Mouse (Mus musculus): ENCODE data around the gene Shtn1.

The Shtn1 gene

GRCm38 (mm10) chr19:59075472-59076101, at the start of gene Shtn1:
TSS of gene Shtn1 (minus strand) at chr19:59076100.
- DNase-seq (ENCODE audit: low read depth, low spot score) = no peak

DNA sequence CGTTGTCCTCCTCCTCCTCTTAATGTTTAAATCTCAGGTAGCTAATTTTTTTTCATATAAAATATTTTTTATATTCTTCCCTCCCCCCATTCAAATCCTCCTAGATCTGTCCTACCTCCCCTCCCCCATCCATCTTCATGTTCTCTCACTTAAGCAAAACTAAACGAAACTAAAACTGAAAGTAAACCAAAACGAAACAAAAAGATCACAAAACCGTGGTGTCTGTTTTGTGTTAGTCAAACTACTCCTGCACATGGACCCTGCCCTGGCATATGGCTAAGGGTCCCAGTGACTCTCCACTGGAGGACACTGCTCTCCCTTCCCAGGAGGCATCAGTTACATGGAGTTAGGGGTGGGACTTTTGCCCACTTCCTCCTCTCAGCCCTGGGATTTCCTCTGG, 38.3 kb upstream of the Shtn1 start:
- no peak for DNase-seq (ENCODE audit: low read depth, low spot score)

DNA sequence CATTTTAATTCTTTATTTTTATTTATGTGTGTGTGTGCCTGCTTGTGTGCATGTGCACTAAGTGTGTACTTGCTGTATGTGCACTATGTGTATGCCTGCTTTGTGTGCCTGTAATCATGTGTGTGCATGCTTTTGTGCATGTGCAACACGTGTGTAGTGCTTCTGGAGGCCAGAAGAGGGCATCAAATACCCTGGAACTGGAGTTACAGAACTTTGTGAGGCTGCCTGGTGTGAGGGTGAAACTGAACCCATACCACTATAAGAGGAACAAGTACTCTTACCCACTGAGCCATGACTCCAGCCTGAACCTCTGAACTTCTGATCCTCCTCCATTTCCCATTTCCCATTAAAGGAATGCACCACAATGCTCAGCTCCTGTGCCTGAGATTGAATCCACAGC, 34.0 kb upstream of the Shtn1 start:
- no peak for DNase-seq (ENCODE audit: low read depth, low spot score)

GRCm38 (mm10) chr19:59098315-59098714, 22.4 kb upstream of the Shtn1 start:
- DNase-seq (ENCODE audit: low read depth, low spot score) = no peak

DNA sequence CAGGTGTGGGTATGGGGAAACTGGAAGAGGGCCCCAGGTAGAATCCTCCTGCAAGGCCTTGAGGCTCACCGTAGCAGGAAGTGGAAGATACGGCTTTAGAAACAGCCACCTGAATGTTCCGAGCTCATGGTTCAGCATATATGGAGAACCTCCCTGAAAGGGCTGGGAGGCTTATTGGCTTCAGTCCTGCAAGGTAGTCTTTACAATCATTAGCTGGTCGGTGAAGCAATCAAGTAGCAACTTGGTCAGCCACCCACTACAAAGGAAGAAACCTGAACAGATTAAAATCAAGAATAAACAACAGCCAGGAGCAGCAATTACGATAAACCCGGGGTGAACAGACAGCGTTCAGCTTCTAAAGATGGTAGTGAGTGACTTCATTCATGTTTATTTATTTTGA, 16.4 kb upstream of the Shtn1 start:
- DNase-seq (ENCODE audit: low read depth, low spot score) = no peak

GRCm38 (mm10) chr19:59090337-59090736, 14.4 kb upstream of the Shtn1 start:
- DNase-seq (ENCODE audit: low read depth, low spot score) = no peak

DNA sequence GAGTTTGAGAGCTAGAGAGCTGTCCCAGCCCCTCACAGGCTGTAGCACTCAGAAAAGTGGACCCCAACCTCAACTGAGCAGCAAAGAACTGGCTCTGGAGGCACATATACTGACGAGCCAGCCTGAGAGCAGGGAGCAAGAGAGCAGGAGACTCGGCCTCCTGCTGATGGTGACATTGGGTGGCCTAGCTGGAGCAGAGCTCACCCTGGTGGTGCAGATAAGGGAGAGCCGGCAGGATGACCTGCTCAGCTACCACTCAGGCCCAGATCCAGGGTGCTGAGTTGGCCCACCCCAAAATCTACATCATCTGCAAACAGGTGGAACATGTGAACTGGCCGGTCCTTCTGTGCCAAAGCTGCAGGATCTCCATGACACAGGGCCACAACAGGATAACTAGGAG, 8.4 kb upstream of the Shtn1 start:
- no peak for DNase-seq (ENCODE audit: low read depth, low spot score)

- DNase-seq (ENCODE audit: low read depth, low spot score) = no peak
Measured at GRCm38 (mm10) chr19:59076131-59076530, 231 bp upstream of the Shtn1 start.

DNA sequence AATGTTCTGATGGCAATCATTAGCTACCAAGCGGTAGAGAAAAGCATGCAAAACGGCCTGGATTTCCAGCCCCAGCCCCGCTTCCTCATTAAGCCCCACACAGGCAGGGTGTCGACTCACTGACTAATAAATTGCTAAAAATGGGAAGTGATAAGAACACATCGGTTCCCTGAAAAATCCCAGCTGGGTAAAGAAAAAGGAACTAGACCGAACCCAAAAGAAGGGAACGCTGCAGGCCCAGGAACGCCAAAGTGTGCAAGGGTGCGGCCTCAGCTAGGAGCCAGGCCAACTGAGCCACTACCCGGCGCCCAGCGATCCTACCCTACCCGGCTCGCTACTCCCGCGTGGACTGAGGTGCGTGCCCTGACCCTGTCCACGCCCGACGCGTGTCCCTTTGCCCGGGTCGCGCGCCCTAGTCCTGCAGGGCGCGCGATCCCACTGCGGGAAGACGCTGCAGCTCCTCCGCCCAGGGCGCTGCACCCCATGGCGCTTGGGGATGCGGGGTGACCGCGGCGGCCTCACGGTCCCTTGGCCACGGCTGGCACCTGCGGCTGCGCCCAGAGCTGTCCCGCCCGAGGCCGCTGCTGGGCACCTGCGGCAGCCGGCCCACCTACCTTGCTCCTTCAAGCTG, 944 bp downstream of the Shtn1 start:
- DNase-seq (ENCODE audit: low read depth, low spot score) = no peak

GRCm38 (mm10) chr19:59074381-59074780, 1.5 kb downstream of the Shtn1 start:
- no peak for DNase-seq (ENCODE audit: low read depth, low spot score)

DNA sequence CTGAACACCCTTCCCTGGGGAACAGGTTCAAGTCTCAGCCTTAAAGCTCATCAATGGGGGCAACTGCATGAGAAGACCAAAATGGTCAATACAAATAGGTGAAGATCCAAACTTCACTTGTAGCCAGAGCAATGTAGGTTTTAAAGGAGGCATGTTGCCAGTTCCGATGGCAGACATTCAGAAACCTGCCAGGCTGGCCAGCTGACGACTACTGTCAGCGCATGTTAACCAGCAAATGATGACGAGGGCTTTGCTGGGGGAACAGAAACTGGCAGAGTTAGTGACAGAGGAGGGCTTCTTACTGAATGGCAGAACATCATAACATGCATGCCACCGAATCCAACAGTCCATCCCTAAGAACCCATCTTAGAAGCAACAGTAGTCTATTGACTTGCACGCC, 2.9 kb downstream of the Shtn1 start:
- DNase-seq (ENCODE audit: low read depth, low spot score) = no peak

GRCm38 (mm10) chr19:59071979-59072378, 3.9 kb downstream of the Shtn1 start:
- no peak for DNase-seq (ENCODE audit: low read depth, low spot score)

DNA sequence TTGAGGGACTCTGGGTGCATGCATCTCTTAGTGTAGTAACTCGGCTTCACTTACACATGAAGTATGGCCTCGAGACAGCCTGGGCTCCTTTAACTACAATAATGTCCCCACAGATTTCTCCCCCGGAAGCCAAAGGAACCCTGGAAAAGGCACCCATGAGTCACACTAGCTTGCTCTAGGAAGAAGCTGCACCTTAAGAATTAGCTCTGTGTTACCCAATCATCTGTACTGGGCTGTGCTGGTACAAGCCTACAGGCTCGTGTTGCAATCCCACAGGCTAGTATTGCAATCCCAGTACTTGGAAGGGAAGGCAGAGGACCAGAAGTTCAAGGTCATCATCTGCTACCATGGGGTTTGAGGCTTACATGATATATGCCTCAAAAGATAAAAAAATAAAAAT, 4.5 kb downstream of the Shtn1 start:
- DNase-seq (ENCODE audit: low read depth, low spot score) = no peak

DNA sequence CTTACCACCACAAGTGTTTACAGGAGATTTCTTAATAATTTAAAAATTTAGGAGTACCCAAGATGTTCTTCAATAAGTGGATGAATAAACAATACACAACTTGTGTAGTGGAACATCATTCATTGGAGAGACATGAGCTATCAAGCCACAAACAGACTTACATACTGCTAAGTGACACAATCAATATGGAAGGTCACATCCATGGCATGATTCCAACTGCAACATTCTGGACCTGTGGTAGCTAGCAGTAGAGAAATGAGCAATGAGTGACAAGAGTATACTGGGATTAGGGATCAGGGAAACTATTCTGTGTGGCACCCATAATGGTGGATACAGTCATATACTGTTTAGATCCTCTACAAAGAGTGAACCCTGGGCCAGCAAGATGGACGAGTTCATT, 8.2 kb downstream of the Shtn1 start:
- DNase-seq (ENCODE audit: low read depth, low spot score) = no peak

- no peak for DNase-seq (ENCODE audit: low read depth, low spot score)
Measured at GRCm38 (mm10) chr19:59066670-59067069, 9.2 kb downstream of the Shtn1 start.

GRCm38 (mm10) chr19:59066115-59066514, 9.8 kb downstream of the Shtn1 start:
- no peak for DNase-seq (ENCODE audit: low read depth, low spot score)

DNA sequence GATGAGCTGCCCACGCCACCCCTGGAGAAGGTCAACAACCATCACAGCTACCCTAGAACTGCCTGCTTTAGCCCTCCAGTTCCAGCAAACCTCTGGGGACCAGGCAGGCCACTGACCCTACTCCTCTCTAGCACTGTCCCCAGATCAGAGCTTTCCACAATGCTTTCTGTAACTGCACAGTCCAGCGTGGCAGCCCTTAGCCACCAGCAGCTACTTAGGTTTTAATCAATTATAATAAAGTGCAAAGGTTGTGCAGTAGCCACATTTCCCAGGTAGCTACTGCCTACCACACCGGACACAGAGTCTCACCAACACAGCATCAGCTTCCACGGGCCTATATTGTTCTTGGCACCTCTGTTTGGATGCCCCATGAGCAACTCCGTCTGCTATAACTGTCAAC, 11.3 kb downstream of the Shtn1 start:
- DNase-seq (ENCODE audit: low read depth, low spot score) = no peak

- DNase-seq (ENCODE audit: low read depth, low spot score) = no peak
Measured at GRCm38 (mm10) chr19:59063568-59063967, 12.3 kb downstream of the Shtn1 start.

GRCm38 (mm10) chr19:59058105-59058504, 17.8 kb downstream of the Shtn1 start:
- DNase-seq (ENCODE audit: low read depth, low spot score) = no peak

DNA sequence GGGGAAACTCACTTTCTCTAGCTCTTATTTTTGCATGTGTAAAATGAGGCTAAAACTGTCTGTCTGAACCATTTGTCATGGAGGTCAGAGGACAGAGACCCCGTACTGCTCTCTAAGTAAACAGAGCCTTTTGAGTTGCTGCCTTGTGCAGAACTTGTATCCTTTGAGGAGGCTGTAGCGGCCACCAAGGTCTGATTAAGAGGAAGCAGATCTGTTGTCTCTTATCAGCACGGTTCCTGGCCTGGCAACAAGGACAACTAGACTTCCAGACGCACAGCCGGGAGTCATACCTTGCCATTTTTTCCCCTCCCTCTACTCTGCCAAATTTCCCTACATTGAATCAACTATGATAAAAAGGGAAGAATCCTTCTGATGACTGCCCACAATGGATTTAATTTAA, 18.5 kb downstream of the Shtn1 start:
- DNase-seq (ENCODE audit: low read depth, low spot score) = no peak

- DNase-seq (ENCODE audit: low read depth, low spot score) = no peak
Measured at GRCm38 (mm10) chr19:59054632-59054951, 21.3 kb downstream of the Shtn1 start.

DNA sequence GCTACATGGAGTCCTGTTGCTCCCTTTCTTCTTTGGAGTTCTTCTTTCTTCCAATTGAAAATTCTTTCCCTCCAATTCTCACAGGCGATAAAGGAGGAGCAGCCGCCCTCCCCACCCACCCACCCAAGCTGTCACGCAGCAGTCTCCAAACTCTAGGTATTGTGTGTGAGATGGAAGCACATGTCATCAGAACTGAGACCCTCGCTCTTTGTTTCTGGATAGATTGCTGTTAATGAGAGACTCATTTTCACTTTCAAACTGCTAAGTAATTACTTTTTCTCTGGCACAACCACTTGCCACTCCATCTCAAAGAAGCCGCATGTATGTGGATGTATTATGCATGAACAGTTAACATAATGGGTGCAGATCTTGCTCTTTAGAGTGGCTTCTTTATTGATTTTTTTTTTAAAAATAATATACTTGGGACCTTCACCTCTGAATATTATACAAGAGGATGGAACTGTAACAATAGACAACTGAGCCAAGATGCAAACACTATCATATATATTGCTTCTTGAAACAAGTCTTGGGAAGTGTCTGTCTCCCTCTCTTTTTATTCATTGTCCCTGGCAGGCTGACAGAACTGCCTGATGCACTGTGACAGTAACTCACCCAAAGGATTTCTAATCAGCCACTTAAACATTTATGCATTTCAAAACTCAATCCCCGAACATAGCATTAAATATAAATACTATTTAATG, 21.8 kb downstream of the Shtn1 start:
- DNase-seq (ENCODE audit: low read depth, low spot score) = no peak

DNA sequence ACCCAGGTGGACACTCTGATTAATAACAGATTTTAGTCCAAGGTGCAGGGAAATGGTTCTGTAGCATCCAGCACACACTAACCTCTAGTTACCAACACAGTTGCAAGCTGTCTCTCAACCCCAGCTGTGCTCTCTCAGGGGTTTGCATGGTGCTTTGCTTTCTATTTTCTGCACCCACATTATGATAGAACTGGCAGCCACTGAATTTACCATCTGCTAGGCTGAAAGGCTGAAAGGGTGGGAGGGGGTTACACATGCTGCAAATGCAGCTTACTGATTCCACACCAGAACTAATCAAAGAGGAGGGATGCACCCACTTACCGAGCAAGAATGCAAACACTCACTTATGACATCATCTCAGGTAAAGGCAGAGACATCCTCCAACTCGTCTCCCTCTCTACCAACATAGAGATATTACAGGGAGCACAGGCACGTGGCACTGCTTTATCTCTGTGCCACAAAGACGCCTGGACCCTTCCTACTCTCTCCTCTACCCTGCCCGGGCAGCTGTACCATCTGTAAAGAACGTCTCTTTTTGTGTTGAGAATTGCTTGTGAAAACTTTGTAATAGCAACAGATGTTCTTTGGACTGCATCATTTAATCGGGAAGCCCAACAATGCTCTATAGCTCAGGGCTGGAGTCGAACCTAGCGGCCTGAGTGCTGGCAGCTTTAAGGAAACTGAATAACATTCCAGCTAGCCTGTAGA, 23.0 kb downstream of the Shtn1 start:
- peak; percentile 48 for DNase-seq (ENCODE audit: low read depth, low spot score)

Measured in forelimb bud, embryonic 11.5 days (tissue).